ENCODE assay signal across 8 mouse cellular contexts in genomic region chr3:27183601-27184175, GRCm38 (mm10). TPM values are rescaled to one million over a fixed set of nuclear protein-coding genes. Genes with fewer than 3 reads are reported as not detected.
A peak's percentile ranks its signal among the peaks of the same experiment; 100 is the strongest.
DNase-seq lines count a peak whose midpoint lies in the region; ATAC-seq and TF ChIP-seq lines count a peak whose summit lies in the region.

No protein-coding gene starts in this region.

- no peak for DNase-seq in lung, adult 18-20 months
- DNase-seq in induced T-regulatory cell, adult 2 months (ENCODE audit: low read depth): peak; percentile 37
- peak; percentile 48 to 64 for DNase-seq in left cerebral cortex, postnatal 25 days (ENCODE audit: low spot score in 2 of 2)
- no peak for DNase-seq in urinary bladder, postnatal 25 days (ENCODE audit: low spot score)

- peaks cover 8% of the 10 kb centered on the region; the same call in 1 of the 2 replicates for H3K4me1 ChIP-seq in lung, embryonic 15.5 days
- peaks cover 7% of the 10 kb centered on the region for H3K4me1 ChIP-seq in forebrain, embryonic 16.5 days (replicated peaks; ENCODE audit: control insufficient read depth, insufficient read depth, low read length)

- ATAC-seq in lung, embryonic 15.5 days (ENCODE audit: borderline replicate concordance, extremely low read depth, low FRiP score, low TSS enrichment): no peak
- peak; percentile 59 for ATAC-seq in cerebellum, adult (ENCODE audit: insufficient number of reproducible peaks, low FRiP score, low TSS enrichment)
- peak; percentile 29; the same call in 1 of the 2 replicates for ATAC-seq in forebrain, embryonic 16.5 days

- no peaks in the 10 kb centered on the region for H3K79me2 ChIP-seq in myocyte (ENCODE audit: control insufficient read depth, insufficient read depth)

- peak overlapping the region; percentile 6 for H3ac ChIP-seq in myocyte (ENCODE audit: control insufficient read depth, insufficient read length)

- no peaks in the 10 kb centered on the region for H3K36me3 ChIP-seq in lung, embryonic 15.5 days
- H3K36me3 ChIP-seq in forebrain, embryonic 16.5 days (ENCODE audit: control insufficient read depth, insufficient read depth): no peaks in the 10 kb centered on the region
- H3K36me3 ChIP-seq in myocyte (ENCODE audit: control insufficient read depth, insufficient read depth): no peaks in the 10 kb centered on the region

- H3K27me3 ChIP-seq in lung, embryonic 15.5 days: peaks cover 4% of the 10 kb centered on the region; the same call in 1 of the 2 replicates
- H3K27me3 ChIP-seq in forebrain, embryonic 16.5 days (replicated peaks; ENCODE audit: control insufficient read depth, insufficient read depth, low read length): no peaks in the 10 kb centered on the region
- H3K27me3 ChIP-seq in myocyte (ENCODE audit: control insufficient read depth, insufficient read depth, insufficient read length): no peaks in the 10 kb centered on the region

- no peaks in the 10 kb centered on the region for H3K9me3 ChIP-seq in lung, embryonic 15.5 days
- no peaks in the 10 kb centered on the region for H3K9me3 ChIP-seq in forebrain, embryonic 16.5 days (ENCODE audit: control insufficient read depth, low read length)

- peak overlapping the region; percentile 41 for H3K9ac ChIP-seq in lung, embryonic 15.5 days
- H3K9ac ChIP-seq in forebrain, embryonic 16.5 days (replicated peaks; ENCODE audit: low read depth, low read length): peak overlapping the region; percentile 59

- no peak overlapping the region for H3K27ac ChIP-seq in lung, embryonic 15.5 days
- H3K27ac ChIP-seq in forebrain, embryonic 16.5 days (ENCODE audit: low read length): no peak overlapping the region

- no peak for TF ChIP-seq POLR2A in myocyte (IDR thresholded peaks at IDR 0.05; ENCODE audit: insufficient read length, low read depth)

- 8% methylated on average over 19 of the region's 19 CpGs for WGBS in lung, embryonic 15.5 days
- WGBS in forebrain, embryonic 16.5 days: 10% methylated on average over 19 of the region's 19 CpGs

- peak overlapping the region; percentile 94 for H3K4me2 ChIP-seq in lung, embryonic 15.5 days
- H3K4me2 ChIP-seq in forebrain, embryonic 16.5 days (ENCODE audit: low read length): peak overlapping the region; percentile 88
- peak overlapping the region; percentile 84 for H3K4me2 ChIP-seq in myocyte (ENCODE audit: low read depth)

- intact Hi-C loops in left cerebral cortex, postnatal 25 days (cut with DNase I): no loop called here

- H3K4me3 ChIP-seq in lung, embryonic 15.5 days: peak overlapping the region; percentile 59
- peak overlapping the region; percentile 61 for H3K4me3 ChIP-seq in forebrain, embryonic 16.5 days (replicated peaks; ENCODE audit: low read length)
- peak overlapping the region; percentile 63 for H3K4me3 ChIP-seq in myocyte

TF ChIP-seq in myocyte, 11 proteins besides CTCF, POLR2A, EP300 and RAD21:
- TF ChIP-seq TCF3 (IDR thresholded peaks at IDR 0.05; ENCODE audit: insufficient read length, low read depth) (no peak), E2F4 (IDR thresholded peaks at IDR 0.05; ENCODE audit: insufficient read depth) (no peak), MYOG (IDR thresholded peaks at IDR 0.05; ENCODE audit: control insufficient read depth in 1 of 3, insufficient read depth in 1 of 3, insufficient read length in 2 of 3, low read depth in 2 of 3) (no peak), POLR2AphosphoS2 (IDR thresholded peaks at IDR 0.05; ENCODE audit: insufficient read length, low read depth) (no peak), USF1 (IDR thresholded peaks at IDR 0.05; ENCODE audit: low read depth) (no peak), SRF (IDR thresholded peaks at IDR 0.05; ENCODE audit: control insufficient read depth, insufficient read length, low read depth) (no peak), MYOD1 (IDR thresholded peaks at IDR 0.05; ENCODE audit: control insufficient read depth in 1 of 3, insufficient read length in 2 of 3, low read depth in 2 of 3) (no peak), MAX (IDR thresholded peaks at IDR 0.05; ENCODE audit: low read depth) (no peak), CEBPB (IDR thresholded peaks at IDR 0.05; ENCODE audit: insufficient read depth, poor library complexity, severe bottlenecking) (no peak), REST (IDR thresholded peaks at IDR 0.05; ENCODE audit: insufficient read depth, insufficient read length) (no peak), TCF12 (IDR thresholded peaks at IDR 0.05; ENCODE audit: insufficient read depth, poor library complexity, severe bottlenecking) (no peak)

RNA-seq across cellular contexts. Expression of gene Nceh1, which starts 0.9 kb away (rescaled TPM):
- polyA plus RNA-seq in lung, embryonic 15.5 days (2015; fragmentation: Nextera tagmentation; extraction: Ambion mirVana): 7.9 and 8.5 TPM in 2 replicates
- polyA plus RNA-seq in forebrain, embryonic 16.5 days (2015; fragmentation: Nextera tagmentation; extraction: Ambion mirVana): 6.7 and 8.5 TPM in 2 replicates
- 100 to 1,000 TPM; 117 to 127 TPM for total RNA-seq in left cerebral cortex, postnatal 25 days (2021)
- polyA plus RNA-seq in myocyte (2012; fragmentation: generic; extraction: Trizol): 6.2 TPM

RNA-seq across cellular contexts. Expression of gene Ect2, which starts 30.0 kb away (rescaled TPM):
- polyA plus RNA-seq in lung, embryonic 15.5 days (2015; fragmentation: Nextera tagmentation; extraction: Ambion mirVana): 63.9 and 69.0 TPM in 2 replicates
- 26.2 and 37.0 TPM in 2 replicates for polyA plus RNA-seq in forebrain, embryonic 16.5 days (2015; fragmentation: Nextera tagmentation; extraction: Ambion mirVana)
- total RNA-seq in left cerebral cortex, postnatal 25 days (2021): 1 to 10 TPM; 1.1 to 1.3 TPM
- 6.6 TPM for polyA plus RNA-seq in myocyte (2012; fragmentation: generic; extraction: Trizol)

Comparison
In these comparisons a context has a peak if more than half of its experiments do, and no peak if none do; other contexts are left out.
1. DNase-seq: peak in induced T-regulatory cell, adult 2 months (single experiment) and left cerebral cortex, postnatal 25 days (2 of 2); none in lung, adult 18-20 months (0 of 2) and urinary bladder, postnatal 25 days (single experiment).
2. Peak in every context shown above with its lines, with median percentiles within 50 percentile points of each other: H3K4me2 ChIP-seq and H3K4me3 ChIP-seq.